Mouse (Mus musculus) hindbrain, embryonic 13.5 days (tissue): ENCODE measurements around the gene Slc6a9. TPM values are rescaled to one million over a fixed set of nuclear protein-coding genes. Genes with fewer than 3 reads are reported as not detected.

Experiments
- ATAC-seq: fragments of 200-750 bp; cut with Nextera tagmentation; 2 replicates; pipeline ENCODE4 v1.8.0; 2017; ENCODE audit warnings: moderate TSS enrichment; ENCODE audit not compliant: low FRiP score
- H3K27ac ChIP-seq: fragments of 300-500 bp; sonication (generic); 2 replicates; pipeline ENCODE4 v1.5.1; 2015; ENCODE audit warnings: inconsistent platforms, mild to moderate bottlenecking, moderate library complexity
- H3K27me3 ChIP-seq: fragments of 300-500 bp; sonication (generic); 2 replicates; pipeline ENCODE4 v1.6.1; 2015; ENCODE audit warnings: mild to moderate bottlenecking, inconsistent platforms
- H3K36me3 ChIP-seq: fragments of 300-500 bp; sonication (generic); 2 replicates; pipeline ENCODE4 v1.6.1; 2015; ENCODE audit warnings: mild to moderate bottlenecking, inconsistent platforms
- H3K4me1 ChIP-seq: fragments of 300-500 bp; sonication (generic); replicated peaks from 2 replicates; pipeline ENCODE4 v1.6.1; 2015; ENCODE audit warnings: inconsistent platforms
- H3K4me2 ChIP-seq: fragments of 300-500 bp; sonication (generic); 2 replicates; pipeline ENCODE4 v1.6.1; 2015; ENCODE audit warnings: inconsistent platforms, mild to moderate bottlenecking, moderate library complexity
- H3K4me3 ChIP-seq: fragments of 300-500 bp; sonication (generic); 2 replicates; pipeline ENCODE4 v1.5.1; 2015; ENCODE audit warnings: mild to moderate bottlenecking, inconsistent platforms
- H3K9ac ChIP-seq: fragments of 300-500 bp; sonication (generic); 2 replicates; pipeline ENCODE4 v1.6.1; 2015; ENCODE audit warnings: mild to moderate bottlenecking, inconsistent platforms
- H3K9me3 ChIP-seq: fragments of 300-500 bp; sonication (generic); 2 replicates; pipeline ENCODE4 v1.6.1; 2016; ENCODE audit warnings: inconsistent platforms
- WGBS: fragments of 180-500 bp; shearing (Covaris S2); methylation state at CpG from one replicate; pipeline ENCODE4 v1.1.7; 2015; 5-methylcytosine and 5-hydroxymethylcytosine counted together
- polyA plus RNA-seq: library from polyadenylated mRNA; unstranded; fragments of >200 nt; fragmentation: Nextera tagmentation; extraction: Ambion mirVana; gene quantifications from 2 replicates; pipeline ENCODE4 v1.2.1, GENCODE M21; 2015

Slc6a9 gene
- 22.8 and 27.7 TPM in 2 replicates for polyA plus RNA-seq

GRCm38 (mm10) chr4:117834457-117834844, at the start of gene Slc6a9:
Gene Slc6a9 (plus strand): TSS chr4:117834506.
- 18% methylated on average over 3 of the region's 3 CpGs for WGBS
- no peak for ATAC-seq
- Histone ChIP-seq H3K36me3 (no peaks in the 10 kb centered on the region), H3K4me1 (peaks cover 23% of the 10 kb centered on the region), H3K27me3 (peaks cover 28% of the 10 kb centered on the region), H3K27ac (peak within 1 kb of the TSS; percentile 91), H3K9ac (peak within 1 kb of the TSS; percentile 86), H3K9me3 (no peaks in the 10 kb centered on the region), H3K4me3 (peak within 1 kb of the TSS; percentile 58), H3K4me2 (peak within 1 kb of the TSS; percentile 88)

- H3K4me3 ChIP-seq: 0 out of 2 replicates have a peak overlapping the region, but pooled peaks have one; percentile 15
- H3K27me3 ChIP-seq: no peaks in the 10 kb centered on the region
- no peaks in the 10 kb centered on the region for H3K9me3 ChIP-seq
- no peaks in the 10 kb centered on the region for H3K36me3 ChIP-seq
- ATAC-seq: peak; percentile 54; the same call in 1 of the 2 replicates
- no peak overlapping the region for H3K27ac ChIP-seq
- H3K4me2 ChIP-seq: peak overlapping the region; percentile 34; the same call in 1 of the 2 replicates
- 42% methylated on average over 8 of the region's 8 CpGs for WGBS
- no peaks in the 10 kb centered on the region for H3K4me1 ChIP-seq
- no peak overlapping the region for H3K9ac ChIP-seq
Observed at GRCm38 (mm10) chr4:117786963-117787362, 47.3 kb upstream of the Slc6a9 start.

- 75% methylated on average over 10 of the region's 10 CpGs for WGBS
- H3K27ac ChIP-seq: no peak overlapping the region
- ATAC-seq: no peak
- no peak overlapping the region for H3K4me2 ChIP-seq
- no peak overlapping the region for H3K4me3 ChIP-seq
- H3K27me3 ChIP-seq: no peaks in the 10 kb centered on the region
- H3K4me1 ChIP-seq: no peaks in the 10 kb centered on the region
- no peak overlapping the region for H3K9ac ChIP-seq
- H3K9me3 ChIP-seq: no peaks in the 10 kb centered on the region
- no peaks in the 10 kb centered on the region for H3K36me3 ChIP-seq
Observed at GRCm38 (mm10) chr4:117788308-117788707, 46.0 kb upstream of the Slc6a9 start.

GRCm38 (mm10) chr4:117799904-117800303, 34.4 kb upstream of the Slc6a9 start:
- no peak overlapping the region for H3K4me3 ChIP-seq
- no peaks in the 10 kb centered on the region for H3K36me3 ChIP-seq
- no peaks in the 10 kb centered on the region for H3K4me1 ChIP-seq
- no peak overlapping the region for H3K9ac ChIP-seq
- no peak overlapping the region for H3K27ac ChIP-seq
- 79% methylated on average over 6 of the region's 6 CpGs for WGBS
- no peaks in the 10 kb centered on the region for H3K9me3 ChIP-seq
- no peak overlapping the region for H3K4me2 ChIP-seq
- ATAC-seq: no peak
- no peaks in the 10 kb centered on the region for H3K27me3 ChIP-seq

DNA sequence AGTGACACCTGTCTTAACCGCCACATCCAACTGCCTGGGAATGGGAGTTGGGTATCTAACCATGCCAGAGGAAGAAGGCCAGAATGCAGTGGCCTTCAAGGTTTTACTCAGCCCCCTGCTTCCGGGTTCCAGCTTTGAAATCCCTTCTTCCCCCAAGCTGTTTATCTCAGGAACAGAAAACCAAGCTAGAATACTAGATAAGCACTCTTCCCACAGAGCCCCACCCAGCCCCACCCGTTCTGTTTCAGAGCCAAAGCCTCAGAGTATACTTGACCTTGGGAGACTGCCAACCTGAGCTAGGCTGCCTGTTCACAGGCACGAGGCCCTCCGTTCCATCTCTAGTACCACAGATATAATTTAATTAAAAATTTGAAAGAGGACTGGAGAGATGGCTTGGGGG, 27.3 kb upstream of the Slc6a9 start:
- Histone ChIP-seq H3K36me3 (no peaks in the 10 kb centered on the region), H3K4me1 (no peaks in the 10 kb centered on the region), H3K4me2 (no peak overlapping the region), H3K4me3 (no peak overlapping the region), H3K9ac (no peak overlapping the region), H3K27ac (no peak overlapping the region), H3K9me3 (no peaks in the 10 kb centered on the region), H3K27me3 (no peaks in the 10 kb centered on the region)
- ATAC-seq: no peak
- 87% methylated on average over 5 of the region's 5 CpGs for WGBS

DNA sequence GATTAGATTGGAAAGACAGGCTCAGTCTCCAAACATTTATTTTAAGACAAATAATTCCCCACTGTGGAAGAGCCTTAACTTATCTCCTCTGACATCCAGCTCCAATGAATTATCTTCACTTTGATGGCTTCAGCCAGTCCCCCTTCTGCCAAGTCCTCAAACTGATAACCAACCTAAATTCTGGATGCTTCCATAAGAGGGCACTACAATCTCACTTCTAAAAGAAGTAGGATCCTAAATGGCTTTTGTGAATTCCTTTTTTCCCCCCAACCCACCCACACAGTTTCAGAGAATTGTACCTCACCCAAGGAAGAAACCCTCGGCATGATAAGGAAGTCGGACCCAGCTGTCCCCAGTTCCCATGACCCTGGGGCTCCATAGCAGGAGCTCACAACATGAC, 23.4 kb upstream of the Slc6a9 start:
- Histone ChIP-seq H3K36me3 (no peaks in the 10 kb centered on the region), H3K27ac (no peak overlapping the region), H3K4me1 (no peaks in the 10 kb centered on the region), H3K9me3 (no peaks in the 10 kb centered on the region), H3K4me2 (no peak overlapping the region), H3K9ac (no peak overlapping the region), H3K27me3 (no peaks in the 10 kb centered on the region), H3K4me3 (no peak overlapping the region)
- ATAC-seq: no peak
- WGBS: 68% methylated on average over 2 of the region's 2 CpGs

- WGBS: 79% methylated on average over 9 of the region's 9 CpGs
- no peak overlapping the region for H3K27ac ChIP-seq
- H3K4me3 ChIP-seq: no peak overlapping the region
- H3K4me1 ChIP-seq: no peaks in the 10 kb centered on the region
- ATAC-seq: no peak
- no peaks in the 10 kb centered on the region for H3K36me3 ChIP-seq
- H3K4me2 ChIP-seq: no peak overlapping the region
- H3K9me3 ChIP-seq: no peaks in the 10 kb centered on the region
- no peaks in the 10 kb centered on the region for H3K27me3 ChIP-seq
- no peak overlapping the region for H3K9ac ChIP-seq
Observed at GRCm38 (mm10) chr4:117813591-117814192, 20.6 kb upstream of the Slc6a9 start.

- Histone ChIP-seq H3K4me1 (no peaks in the 10 kb centered on the region), H3K27ac (no peak overlapping the region), H3K4me3 (no peak overlapping the region), H3K36me3 (no peaks in the 10 kb centered on the region), H3K4me2 (no peak overlapping the region), H3K27me3 (no peaks in the 10 kb centered on the region), H3K9me3 (no peaks in the 10 kb centered on the region), H3K9ac (no peak overlapping the region)
- ATAC-seq: no peak
- WGBS: 25% methylated on average over 4 of the region's 4 CpGs
Observed at GRCm38 (mm10) chr4:117814333-117814732, 20.0 kb upstream of the Slc6a9 start.

DNA sequence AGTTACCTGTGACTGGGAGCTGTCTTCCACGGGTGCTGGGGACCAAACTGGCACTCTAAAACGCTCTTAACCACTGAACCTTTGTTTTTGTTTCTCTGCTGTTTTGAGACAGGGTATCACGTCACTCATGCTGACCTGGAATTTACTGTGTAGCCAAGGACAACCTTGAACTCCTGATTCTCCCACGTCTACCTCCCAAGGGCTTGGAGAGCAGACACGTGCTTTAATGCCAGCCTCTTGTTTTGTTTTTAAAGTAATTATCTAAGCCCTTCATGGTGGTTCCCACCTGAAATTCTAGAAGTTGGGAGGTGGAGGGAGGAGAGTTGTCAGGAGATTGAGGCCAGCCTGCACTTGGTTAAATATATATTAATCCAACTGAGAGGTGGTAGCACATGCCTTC, 17.5 kb upstream of the Slc6a9 start:
- Histone ChIP-seq H3K4me1 (no peaks in the 10 kb centered on the region), H3K27me3 (no peaks in the 10 kb centered on the region), H3K4me2 (no peak overlapping the region), H3K27ac (no peak overlapping the region), H3K36me3 (no peaks in the 10 kb centered on the region), H3K9me3 (no peaks in the 10 kb centered on the region), H3K4me3 (no peak overlapping the region), H3K9ac (no peak overlapping the region)
- no peak for ATAC-seq
- 77% methylated on average over 5 of the region's 5 CpGs for WGBS

DNA sequence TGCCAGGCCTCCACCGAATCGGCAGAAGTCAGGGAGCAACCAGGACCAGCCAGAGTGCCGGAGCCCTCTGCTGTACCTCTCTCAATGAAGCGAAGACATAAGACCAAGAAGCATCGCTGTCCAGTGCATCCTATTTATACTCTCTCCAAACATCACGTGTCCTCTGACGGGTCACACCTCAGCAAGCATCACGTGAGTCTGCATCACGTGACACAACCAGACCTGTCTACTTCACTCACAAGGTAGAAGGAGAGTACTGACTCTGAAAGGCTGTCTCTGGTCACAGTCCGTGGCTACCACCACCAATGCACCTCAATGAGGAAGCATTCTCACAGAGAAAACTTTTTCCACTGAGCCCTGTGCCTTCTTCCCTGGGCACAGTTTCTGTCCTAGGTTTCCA, 16.3 kb upstream of the Slc6a9 start:
- H3K4me3 ChIP-seq: no peak overlapping the region
- 90% methylated on average over 10 of the region's 10 CpGs for WGBS
- ATAC-seq: no peak
- H3K4me2 ChIP-seq: no peak overlapping the region
- no peaks in the 10 kb centered on the region for H3K9me3 ChIP-seq
- H3K36me3 ChIP-seq: no peaks in the 10 kb centered on the region
- H3K4me1 ChIP-seq: no peaks in the 10 kb centered on the region
- no peak overlapping the region for H3K9ac ChIP-seq
- H3K27me3 ChIP-seq: no peaks in the 10 kb centered on the region
- H3K27ac ChIP-seq: no peak overlapping the region

DNA sequence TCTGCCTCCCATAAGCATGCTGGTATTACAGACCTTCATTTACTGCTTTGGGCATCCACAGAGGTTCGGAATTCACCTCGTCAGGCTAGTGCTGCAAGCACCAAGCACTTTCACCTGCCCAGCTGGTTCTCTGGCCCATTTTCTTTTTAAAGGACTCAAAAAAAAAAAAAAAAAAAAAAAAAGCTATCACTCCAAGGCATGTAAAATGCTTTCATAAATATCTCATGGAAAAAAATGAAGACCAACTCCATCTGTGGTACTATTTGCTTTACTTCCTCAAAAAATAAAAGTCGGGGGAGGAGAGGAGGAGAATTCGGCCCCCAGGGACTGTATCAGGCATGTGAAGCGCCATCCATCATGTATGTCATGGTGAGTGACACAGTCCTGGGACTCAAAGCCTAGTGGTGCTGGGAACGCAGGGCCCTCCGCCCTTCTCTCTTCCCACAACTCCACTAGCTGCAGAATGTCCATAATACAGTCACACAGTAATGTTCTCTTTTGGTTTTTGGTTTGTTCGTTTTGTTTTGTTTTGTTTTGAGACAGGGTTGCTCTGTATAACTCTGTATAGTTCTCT, 5.6 kb upstream of the Slc6a9 start:
- H3K4me2 ChIP-seq: no peak overlapping the region
- H3K27me3 ChIP-seq: peaks cover 24% of the 10 kb centered on the region
- ATAC-seq: no peak
- no peaks in the 10 kb centered on the region for H3K36me3 ChIP-seq
- H3K9me3 ChIP-seq: no peaks in the 10 kb centered on the region
- no peak overlapping the region for H3K27ac ChIP-seq
- H3K4me1 ChIP-seq: peaks cover 11% of the 10 kb centered on the region
- WGBS: 67% methylated on average over 8 of the region's 8 CpGs
- H3K9ac ChIP-seq: no peak overlapping the region
- no peak overlapping the region for H3K4me3 ChIP-seq

GRCm38 (mm10) chr4:117829260-117830123, 4.8 kb upstream of the Slc6a9 start:
- 9% methylated on average over 12 of the region's 12 CpGs for WGBS
- Histone ChIP-seq H3K4me1 (peaks cover 14% of the 10 kb centered on the region), H3K27ac (no peak overlapping the region), H3K4me2 (peak overlapping the region; percentile 21; the same call in 1 of the 2 replicates), H3K9ac (peak overlapping the region; percentile 43; the same call in 1 of the 2 replicates), H3K4me3 (no peak overlapping the region), H3K9me3 (no peaks in the 10 kb centered on the region), H3K27me3 (peaks cover 28% of the 10 kb centered on the region), H3K36me3 (no peaks in the 10 kb centered on the region)
- ATAC-seq: peak; percentile 45; the same call in 1 of the 2 replicates
